Mouse (Mus musculus) cerebellum, postnatal 10 days (tissue): ENCODE results near the gene Gm33543.

Experiments
- DNase-seq, 2 experiments: peaks; one replicate each; pipeline ENCODE4 v3.0.0; 2021; ENCODE audit warnings: mixed read lengths in 2 of 2

Gene Gm33543

DNA sequence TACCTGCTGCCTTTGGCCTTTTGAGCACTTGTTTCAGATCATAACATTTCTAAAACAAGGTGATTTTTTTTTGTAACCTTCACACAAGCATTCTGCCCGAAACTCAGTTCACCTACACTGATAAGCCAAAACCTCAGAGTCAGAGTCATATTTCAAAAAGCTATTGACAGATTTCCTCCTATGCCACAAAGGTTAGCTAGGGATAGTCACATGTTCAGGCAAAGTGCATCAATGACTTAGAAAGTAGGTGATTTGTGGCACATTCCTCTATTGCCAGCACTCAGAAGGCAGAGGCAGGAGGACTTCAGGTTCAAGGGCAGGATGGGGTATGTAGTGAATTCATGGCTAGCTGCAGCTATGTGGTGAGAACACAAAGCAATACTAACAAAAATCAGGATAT is 65.7 kb downstream of the Gm33543 start:
- no peak for DNase-seq

DNA sequence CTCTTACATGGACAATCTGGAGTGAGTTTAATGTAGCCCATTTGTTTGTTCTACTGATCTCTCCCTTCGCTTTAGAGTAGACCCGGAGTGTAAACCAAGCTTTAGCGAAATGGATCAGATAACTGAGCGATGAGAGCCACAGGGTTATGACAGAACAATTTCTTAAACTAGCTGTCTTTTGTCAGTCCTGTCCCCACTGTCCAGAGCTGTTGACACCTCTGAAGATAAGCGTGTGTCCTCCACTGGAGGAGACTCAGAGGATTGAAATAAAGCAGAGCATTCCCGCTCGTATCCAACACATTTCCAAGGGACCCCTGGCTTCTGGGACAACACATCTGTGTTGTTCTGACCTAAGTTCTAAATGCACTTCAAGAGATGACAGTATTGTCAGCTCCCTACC is 67.9 kb downstream of the Gm33543 start:
- no peak for DNase-seq

DNA sequence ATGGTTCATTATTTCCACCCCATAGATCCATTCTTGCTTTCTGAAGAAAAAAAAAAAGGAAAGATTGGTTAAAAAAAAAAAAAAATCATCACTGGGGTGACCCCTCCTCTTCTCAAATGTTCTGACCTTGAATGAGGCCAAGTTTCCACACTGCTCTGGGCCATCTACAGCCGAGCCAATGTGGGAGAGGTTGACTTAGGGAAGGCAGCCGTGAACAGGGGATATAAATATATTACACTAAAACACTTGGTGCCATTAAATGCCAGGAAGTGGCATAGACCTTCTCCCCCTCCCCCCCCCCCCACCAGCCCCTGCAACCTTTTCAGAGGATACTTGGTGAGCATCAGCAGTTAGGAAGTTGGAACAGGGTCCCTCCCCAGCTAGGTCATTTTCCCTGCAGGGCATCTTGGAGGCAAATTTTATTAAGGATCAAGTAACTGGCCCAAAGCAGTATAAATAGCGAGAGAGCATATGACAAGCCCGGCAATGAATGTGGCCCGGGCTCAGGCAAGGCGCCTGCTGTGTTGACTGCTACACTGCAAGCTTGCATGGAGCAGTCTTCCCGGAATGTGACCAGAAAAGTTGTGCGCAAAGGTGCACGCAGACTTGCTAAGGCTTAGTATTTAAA is 68.6 kb downstream of the Gm33543 start:
- DNase-seq: peak in 1 of 2 experiments; percentile 20
